Mouse (Mus musculus) cerebellum, adult 9-11 months (tissue): ENCODE measurements around the gene Olfr694.
"Not testable (repeated sequence)": the region's sequence is repeated elsewhere in the genome, so short reads cannot be mapped to it uniquely, and the experiment has no call there.

Experiments used
- DNase-seq: peaks from one replicate; pipeline ENCODE4 v3.0.0; 2022

Olfr694 gene

DNA sequence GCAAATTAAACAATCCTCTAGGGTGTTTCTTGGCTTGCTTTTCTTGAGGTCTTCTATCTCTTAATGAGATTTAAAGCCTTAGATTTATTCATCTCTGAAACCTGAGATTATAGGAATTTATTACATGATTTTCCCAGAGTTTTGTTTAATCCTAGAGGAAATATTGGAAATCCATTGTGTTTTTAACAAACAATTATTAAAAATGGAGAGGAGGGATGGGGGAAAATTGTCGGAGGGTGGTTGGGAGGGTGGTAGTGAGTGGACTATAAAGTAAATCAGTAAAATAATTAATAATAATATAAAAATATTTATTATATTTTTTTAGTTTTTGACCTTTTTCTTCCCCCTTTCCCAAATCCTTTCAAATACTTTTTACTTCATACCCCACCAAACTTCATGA, at the start of gene Olfr694:
Olfr694 (minus strand) TSS at position 101 of the 400 bp plus-strand sequence.
- no peak for DNase-seq

DNA sequence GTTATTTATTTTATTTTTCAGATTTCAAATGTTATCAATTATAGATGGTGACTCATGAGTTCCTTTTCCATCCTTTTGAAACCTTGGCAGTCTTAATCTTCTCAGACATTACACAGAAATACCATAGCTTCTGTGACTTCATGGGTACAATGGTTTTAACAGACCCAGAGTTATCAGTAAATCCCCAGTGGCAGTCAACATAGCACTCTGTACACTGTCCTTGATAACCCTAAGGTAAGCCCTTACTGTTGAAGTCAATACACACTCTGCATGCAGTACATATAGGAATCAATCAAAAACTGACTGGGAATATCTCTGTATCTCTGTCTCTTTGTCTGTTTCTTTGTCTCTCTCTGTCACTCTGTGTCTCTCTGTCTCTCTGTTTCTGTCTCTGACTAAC, 45.4 kb upstream of the Olfr694 start:
- no peak for DNase-seq

DNA sequence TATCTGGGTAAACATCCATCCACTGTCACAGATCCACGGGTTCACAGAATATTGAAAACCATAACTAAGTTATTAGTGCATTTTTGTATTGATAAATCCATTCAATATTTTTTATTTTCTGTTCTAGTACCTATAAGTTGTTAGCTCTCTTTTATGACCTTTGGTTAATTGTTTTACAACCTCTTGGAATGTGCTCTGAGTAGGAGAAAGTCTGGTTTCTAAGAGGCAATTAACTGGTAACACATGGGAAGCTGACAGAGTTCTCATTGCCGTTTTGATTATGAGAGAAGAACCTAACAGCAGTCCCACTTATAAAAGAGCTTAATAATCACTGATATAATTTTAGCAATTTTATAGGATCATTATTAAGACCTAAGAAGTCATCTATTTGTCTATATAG, 42.1 kb upstream of the Olfr694 start:
- no peak for DNase-seq

DNA sequence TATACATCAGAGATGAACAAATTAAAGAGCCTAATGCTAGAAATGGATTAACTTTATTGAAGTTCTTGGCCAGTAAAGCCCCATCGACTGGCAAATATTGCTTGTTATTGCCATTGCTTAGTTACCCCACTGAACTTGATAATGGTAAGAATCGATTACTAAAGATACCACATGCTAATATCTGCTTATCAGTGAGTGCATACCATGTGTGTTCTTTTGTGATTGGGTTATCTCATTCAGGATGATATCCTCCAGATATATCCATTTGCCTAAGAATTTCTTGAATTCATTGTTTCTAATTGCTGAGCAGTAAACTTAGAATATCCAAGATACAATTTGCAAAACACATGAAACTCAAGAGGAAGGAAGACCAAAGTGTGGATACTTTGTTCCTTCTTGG, 34.0 kb upstream of the Olfr694 start:
- DNase-seq, result not testable (repeated sequence)

DNA sequence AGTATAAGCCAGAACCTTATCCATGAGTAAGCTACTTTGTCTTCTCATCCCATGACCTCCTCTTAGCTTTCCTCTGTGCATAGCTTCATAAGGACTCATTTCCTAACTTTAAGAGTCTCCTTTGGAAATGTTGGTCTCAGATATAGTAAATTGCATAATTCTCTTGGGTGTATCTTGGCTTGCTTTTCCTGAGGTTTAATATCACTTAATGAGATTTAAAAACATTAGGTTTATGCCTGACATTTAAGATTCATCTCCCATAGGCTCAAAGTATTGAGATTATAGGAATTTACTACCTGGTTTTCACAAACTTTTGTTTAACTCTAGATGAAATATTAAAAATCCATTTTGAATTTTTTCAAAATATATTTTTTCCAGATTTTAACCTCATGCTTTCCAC, 24.7 kb upstream of the Olfr694 start, which contains the start of gene Olfr695:
Olfr695 (minus strand) TSS at position 101 of the 400 bp plus-strand sequence.
- no peak for DNase-seq

DNA sequence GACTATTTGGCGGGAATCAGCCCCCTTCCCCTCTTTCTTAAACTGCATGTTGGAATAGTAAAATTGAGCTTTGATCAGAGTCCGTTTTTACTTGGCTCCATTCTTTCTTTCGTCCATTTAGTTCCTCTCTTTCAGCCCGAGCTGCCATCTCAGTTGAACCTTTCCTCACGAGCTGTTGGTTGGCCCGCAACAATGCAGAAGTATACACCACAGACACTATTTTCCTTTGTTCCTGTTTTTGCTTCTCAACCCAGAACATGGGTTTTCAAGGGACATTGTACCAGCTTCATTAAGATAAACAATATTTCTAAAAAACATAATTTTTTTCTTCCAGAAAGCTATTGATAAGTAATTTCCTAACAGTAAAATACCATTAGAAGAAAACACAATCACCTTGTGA, 19.8 kb upstream of the Olfr694 start:
- no peak for DNase-seq

DNA sequence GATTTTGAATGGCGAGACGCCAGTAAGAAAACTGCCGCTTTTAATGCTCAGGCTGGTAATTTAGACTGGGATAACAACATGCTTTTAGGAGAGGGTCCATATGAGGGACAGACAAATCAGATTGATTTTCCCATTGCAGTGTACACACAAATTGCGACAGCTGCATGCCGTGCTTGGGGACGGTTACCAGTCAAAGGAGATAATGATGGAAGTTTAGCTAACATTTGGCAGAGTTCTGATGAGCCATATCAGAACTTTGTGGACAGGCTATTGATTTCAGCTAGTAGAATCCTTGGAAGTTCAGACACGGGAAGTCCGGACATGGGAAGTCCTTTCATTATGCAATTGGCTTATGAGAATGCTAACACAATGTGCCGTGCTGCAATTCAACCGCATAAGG, 16.1 kb upstream of the Olfr694 start:
- not testable (repeated sequence) for DNase-seq

DNA sequence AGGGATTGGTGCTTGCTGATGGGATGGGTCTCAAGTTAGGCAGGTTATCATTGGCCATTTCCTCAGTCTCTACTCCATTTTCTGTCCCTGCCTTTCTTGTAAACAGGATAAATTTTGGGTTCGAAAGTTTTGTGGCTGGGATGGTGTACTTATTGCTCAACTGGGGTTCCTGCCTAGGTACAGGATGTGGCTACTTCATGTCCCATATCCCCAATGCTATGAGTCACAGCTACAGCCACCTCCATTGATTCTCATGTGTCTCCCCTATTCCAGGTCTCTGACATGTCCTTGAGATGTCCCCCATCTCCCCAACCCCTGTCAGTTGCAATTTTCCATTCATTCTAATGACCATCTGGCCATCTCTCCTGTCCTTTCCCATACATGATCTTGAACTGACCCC, 5.3 kb upstream of the Olfr694 start:
- no peak for DNase-seq

DNA sequence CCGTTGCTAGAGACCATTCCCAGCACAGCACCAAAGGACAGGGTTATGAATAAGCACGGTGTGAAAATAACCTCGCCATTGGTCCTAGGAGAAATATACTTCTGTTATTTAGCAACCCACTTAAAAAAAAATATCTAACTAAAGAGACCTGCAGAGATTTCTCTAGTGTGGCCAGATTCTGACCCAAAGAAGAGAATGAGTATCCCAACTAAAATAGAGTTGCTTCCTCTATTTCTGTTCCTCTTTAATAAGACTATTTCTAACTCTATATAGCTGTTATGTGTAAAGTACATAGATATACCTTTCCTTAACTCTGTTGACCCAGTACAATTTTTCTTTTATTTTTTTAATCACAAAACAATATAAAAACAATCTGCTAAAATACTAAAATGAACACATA, 1.4 kb upstream of the Olfr694 start:
- DNase-seq, result no peak

DNA sequence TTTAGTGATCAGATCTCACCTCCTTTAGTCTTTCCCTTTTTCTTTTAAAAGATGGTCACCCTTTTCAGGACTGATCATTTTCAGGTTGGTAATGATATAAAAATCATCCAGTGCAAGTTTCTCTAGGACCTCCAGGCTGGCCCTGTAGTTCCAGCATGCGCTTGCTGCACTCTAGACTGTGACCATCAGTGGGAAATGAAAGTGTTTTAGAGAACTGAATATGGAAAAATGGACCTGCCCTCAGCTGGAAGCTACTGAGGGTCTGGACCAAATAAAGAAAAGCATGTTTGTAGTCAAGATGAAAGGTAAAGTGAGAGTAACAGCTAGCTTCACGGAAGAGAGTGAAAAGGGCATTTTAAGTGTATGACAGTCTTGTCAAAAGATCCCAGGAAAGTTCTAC, 6.2 kb downstream of the Olfr694 start:
- no peak for DNase-seq

DNA sequence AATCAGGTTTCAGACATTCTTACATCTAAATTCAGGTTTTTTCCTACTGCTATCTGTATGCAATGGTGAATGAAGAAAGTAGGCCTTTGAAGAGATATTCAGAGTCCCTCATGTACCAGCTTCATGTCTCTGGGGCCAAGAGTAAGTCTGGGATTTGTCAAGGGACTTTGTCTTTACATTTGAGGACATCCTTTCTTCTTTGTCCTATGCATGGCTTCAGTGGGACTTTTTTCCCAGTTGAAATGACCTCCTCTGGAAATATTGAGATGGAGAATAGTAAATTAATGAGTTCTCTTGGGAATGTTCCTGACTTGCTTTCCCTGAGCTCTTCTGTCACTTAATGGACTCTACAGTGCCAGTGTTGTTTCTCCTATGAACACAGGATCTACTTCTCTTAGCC, 11.1 kb downstream of the Olfr694 start, which contains the start of gene Olfr693:
Olfr693 (minus strand) TSS at position 101 of the 400 bp plus-strand sequence.
- no peak for DNase-seq

DNA sequence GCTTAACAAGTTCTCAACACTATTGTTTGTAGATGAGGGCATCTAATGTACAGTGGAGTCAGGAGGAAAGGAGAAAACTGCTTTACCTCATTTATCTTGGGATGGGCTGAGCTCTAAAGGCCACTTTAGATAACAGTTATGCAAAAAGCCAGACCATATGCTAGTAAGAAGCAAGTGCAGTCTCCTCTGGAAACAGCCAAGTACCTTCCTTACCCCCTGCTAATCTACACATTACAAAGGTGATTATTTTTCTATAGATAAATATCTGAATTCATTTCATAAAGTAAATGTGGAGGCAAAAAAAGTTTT, 39.3 kb downstream of the Olfr694 start:
- no peak for DNase-seq

DNA sequence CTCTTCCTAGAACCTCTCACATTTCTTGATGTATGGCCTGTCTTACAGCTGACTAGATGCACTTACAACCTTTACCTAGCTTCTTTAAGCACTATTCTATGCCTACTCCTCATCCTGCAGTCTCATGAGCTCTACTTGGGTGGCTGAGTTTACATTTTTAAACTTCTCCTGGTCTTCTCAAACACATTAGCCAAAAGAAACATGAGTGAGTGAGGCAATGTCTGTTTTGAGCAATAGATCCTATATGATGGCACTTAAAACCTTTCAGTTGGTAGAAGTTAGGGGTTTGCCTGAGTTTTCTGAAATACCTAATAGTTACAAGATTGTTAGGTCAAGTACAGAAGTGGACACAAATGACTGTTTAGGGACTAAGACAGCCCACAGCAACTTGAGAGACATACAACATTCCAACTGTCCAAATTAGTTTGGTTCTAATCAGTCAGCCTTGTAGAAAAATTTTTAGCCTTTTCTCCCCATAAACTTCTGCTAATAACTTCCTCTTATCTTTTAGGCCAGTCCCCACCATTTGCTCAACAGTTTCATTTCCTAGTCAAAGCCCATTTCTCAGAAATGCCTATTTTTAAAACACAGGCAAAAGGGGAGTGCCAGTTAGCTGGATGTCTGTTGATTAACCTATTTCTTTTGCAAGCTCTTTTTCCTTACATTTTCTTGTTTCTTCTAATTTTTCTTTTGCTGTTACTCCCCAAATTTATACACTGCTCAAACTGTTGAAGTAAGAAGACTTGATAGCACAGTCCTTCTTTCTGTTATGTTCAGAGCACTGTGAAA, 39.9 kb downstream of the Olfr694 start:
- no peak for DNase-seq

DNA sequence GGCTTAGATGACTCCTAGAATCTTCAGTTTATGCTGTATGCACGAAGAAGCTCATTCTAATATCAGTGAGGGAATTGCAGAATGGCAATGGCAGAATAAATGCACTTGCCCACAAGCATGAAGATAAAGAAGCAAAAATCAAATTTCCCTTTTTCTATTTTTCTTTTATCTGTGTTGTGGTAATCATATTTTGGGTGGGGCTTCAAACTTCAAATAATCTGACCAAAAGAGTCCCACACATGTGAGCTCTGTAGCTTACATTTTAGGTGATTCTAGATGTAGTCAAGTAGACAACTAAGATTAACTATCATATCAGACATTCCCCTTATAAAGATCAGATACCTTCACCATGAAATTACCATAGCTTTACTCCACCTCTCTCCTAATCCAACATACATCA, 41.8 kb downstream of the Olfr694 start:
- no peak for DNase-seq

DNA sequence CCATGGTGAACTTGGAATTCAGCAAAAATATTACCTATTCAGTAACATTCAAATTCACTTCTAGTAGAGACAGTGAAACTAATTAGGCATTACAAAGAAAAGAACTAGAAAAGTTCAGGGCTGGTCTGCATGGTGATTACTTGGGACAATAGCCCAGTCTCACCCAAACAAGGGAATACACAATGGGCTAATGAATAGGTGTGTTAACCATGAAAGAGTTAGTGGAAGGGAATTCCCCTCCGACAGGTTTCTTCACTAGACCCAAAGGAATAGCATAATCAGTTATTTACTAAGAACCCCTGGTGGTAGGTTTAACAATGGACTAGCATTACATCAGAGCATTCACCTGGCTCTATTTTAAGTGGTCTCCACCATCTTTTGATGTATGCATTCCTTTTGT, 46.4 kb downstream of the Olfr694 start:
- no peak for DNase-seq

DNA sequence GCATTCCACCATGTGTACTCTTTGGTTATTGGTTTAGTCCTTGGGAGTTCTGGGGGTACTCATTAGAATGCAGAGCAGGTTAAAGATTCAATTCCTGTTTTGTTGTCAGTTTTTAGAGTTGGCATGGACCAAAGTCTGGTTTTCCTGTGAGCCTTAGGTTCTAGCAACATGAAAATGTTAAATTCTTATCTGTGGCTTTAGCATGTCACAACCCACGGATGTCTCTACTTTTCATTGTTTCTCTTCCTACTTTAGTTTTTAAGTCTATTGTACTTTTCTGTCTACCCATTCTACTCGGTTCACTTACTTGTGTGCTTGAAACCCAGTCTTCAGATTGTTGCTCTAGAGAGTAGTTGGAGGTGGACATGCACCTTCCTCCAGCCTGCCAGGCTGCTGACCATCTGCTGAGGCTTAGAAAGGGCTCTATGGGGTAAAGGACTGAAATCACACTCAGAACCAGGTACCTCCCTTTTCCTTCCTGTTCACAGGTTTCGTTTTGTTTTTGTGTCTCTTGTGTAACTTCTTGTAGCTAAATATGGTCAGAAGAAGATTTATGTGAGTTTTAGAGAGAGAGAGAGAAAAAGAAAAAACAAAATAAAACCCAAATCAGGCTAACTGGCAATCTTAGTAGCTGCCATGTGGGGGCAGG, 47.3 kb downstream of the Olfr694 start:
- no peak for DNase-seq

DNA sequence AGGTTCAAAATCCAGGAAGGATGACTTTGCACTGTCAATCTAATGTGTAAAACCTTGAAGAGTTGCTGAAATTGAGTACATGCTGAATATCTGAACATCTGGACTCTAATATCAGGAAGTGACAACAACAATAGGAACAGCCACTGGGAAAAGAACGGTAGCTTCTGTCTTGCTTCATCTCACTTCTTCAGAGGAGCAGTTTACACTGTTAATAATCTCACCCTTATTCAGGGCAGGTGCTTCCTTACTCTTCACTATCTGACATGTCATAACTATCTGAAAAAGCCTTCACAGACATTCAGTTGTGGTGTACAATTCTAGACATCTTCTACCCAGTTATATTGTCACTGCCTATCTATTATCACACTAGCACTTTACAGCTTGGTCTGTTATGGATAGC, 50.8 kb downstream of the Olfr694 start:
- DNase-seq, result no peak

DNA sequence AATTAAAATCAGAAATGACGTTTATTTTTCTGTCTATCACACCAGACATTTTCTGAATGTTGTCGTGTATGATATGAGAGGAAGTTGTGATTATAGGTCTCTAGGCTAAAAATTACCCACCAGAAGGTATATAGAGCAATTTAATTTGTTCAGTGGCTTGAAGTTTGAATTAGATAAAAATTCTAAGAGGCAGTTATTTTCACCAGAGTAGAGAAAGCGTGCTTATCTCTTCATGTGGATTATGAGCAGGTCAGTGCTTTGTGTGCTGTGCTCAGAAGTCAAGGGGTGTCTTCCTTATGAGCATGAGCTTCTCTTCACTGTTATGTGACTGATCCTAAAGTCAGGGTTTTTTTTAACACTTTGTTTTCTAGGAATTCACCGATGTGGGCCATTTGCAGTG, 56.1 kb downstream of the Olfr694 start:
- DNase-seq, result no peak
